Mouse (Mus musculus): ENCODE measurements at regions not wholly inside any gene's neighbourhood (a gene's known extent, or its start where the extent isn't known, plus 50 kb on each side); places are given as distances from the start of the nearest gene placed in this dataset.

GRCm38 (mm10) chr10:66787812-66788211, 308.1 kb upstream of the Jmjd1c start:
- no peak for TF ChIP-seq CTCF (IDR thresholded peaks at IDR 0.05; ENCODE audit: borderline replicate concordance, control insufficient read depth, extremely low read depth, insufficient read depth, low read length, poor library complexity)
- no peak for TF ChIP-seq POLR2A (IDR thresholded peaks at IDR 0.05; ENCODE audit: control insufficient read depth, extremely low read depth, insufficient read depth, low read length, poor library complexity)
